Mouse (Mus musculus): Measurements from ENCODE around the gene Dhx15. TPM values are rescaled to one million over a fixed set of nuclear protein-coding genes. Genes with fewer than 3 reads are reported as not detected.

The Dhx15 gene
- polyA plus RNA-seq, 1 experiment: 4.5 TPM

DNA sequence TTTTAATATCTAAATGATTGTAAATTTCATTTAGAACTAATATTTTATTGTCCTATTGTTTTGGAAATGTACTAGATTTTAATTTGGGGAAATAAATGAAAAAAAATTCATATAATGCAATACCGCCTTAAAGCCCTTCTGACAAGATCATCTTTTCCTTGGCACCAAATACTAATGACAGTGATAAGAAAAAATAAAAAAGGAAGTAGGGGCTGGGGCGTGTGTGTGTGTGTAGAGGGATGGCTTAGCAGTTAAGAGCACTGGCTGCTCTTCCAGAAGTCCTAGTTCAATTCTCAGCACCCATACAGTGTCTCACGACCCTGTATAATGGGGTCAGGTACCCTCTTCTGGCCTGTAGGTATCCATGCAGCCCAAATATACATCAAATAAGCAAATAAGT, 36.4 kb upstream of the Dhx15 start:
- H3K4me3 ChIP-seq (replicated peaks): no peak overlapping the region
- H3K9me3 ChIP-seq (ENCODE audit: control insufficient read depth, low read length): no peaks in the 10 kb centered on the region; the same call in none of the 2 replicates
- TF ChIP-seq TAL1 (IDR thresholded peaks at IDR 0.05; ENCODE audit: low read length): no peak
- no peak for TF ChIP-seq GATA1 (IDR thresholded peaks at IDR 0.05; ENCODE audit: low read length)
- no peaks in the 10 kb centered on the region for H3K4me1 ChIP-seq (ENCODE audit: control insufficient read depth)
- H3K36me3 ChIP-seq (ENCODE audit: control insufficient read depth): no peaks in the 10 kb centered on the region
- H3K27me3 ChIP-seq (ENCODE audit: control insufficient read depth): no peaks in the 10 kb centered on the region

DNA sequence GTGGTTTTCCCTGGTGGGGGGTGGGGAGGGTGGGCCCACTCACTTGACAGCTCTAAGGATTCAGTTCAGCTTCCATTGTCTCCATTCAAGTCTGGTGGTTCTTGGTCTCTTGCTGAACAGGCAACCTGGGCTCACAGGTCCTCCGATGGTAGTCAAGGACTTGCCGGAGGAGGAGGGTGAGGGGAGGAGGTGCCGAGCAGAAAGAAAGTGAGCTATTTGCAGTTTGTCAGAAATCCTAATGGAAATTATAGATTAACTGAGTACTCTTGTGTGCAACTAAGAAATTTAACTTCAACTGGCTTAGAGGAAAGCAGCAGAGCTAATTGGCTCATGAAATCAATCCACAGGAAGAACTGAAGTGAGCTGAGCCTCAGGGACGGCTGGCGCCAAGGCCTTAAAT, 31.3 kb upstream of the Dhx15 start:
- Histone ChIP-seq H3K36me3 (ENCODE audit: control insufficient read depth) (no peaks in the 10 kb centered on the region), H3K9me3 (ENCODE audit: control insufficient read depth, low read length) (no peaks in the 10 kb centered on the region), H3K4me3 (replicated peaks) (no peak overlapping the region), H3K4me1 (ENCODE audit: control insufficient read depth) (no peaks in the 10 kb centered on the region), H3K27me3 (ENCODE audit: control insufficient read depth) (peaks cover 5% of the 10 kb centered on the region; the same call in 1 of the 2 replicates)
- TF ChIP-seq GATA1 (IDR thresholded peaks at IDR 0.05; ENCODE audit: low read length): no peak
- TF ChIP-seq TAL1 (IDR thresholded peaks at IDR 0.05; ENCODE audit: low read length): no peak

DNA sequence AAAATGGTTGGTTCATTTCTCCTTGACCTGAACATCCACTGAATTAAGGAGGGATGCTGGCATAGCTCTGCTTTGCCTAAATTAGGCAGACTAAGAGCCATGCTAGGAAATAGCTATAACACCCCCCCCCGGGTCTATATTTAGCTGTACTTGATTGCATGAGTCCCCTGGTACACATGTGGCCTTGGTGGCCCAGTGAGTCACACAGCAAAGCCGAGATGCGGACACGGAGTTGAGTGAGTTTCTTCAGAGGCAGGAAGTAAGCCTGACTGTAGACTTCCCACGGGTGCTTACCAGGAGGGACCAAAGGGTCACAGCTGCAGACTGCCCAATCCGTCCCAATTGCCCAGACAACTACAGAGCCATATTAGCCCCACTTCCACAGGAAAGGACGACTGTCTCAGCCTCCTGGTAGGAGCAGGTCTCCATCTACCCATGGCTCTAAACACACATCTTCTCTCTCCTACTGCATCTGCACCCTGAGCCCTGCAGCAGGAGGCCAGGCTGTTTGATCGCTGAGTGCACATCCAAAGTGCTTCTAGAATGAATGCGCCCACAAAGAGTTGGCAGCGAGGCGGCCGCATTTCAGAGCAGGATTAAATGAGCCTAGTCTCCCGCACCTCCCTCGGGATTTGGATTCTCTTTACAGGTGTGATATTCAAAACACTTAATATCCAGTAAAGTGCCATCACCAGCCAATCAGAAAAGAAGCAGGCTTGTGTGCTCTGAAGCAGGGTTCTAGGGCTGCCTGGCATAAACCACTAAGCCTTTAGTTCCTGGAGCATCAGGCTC, 29.9 kb upstream of the Dhx15 start:
- Histone ChIP-seq H3K4me1 (ENCODE audit: control insufficient read depth) (no peaks in the 10 kb centered on the region), H3K9me3 (ENCODE audit: control insufficient read depth, low read length) (no peaks in the 10 kb centered on the region), H3K27me3 (ENCODE audit: control insufficient read depth) (peaks cover 5% of the 10 kb centered on the region; the same call in 1 of the 2 replicates), H3K4me3 (replicated peaks) (no peak overlapping the region), H3K36me3 (ENCODE audit: control insufficient read depth) (no peaks in the 10 kb centered on the region)
- TF ChIP-seq GATA1 (IDR thresholded peaks at IDR 0.05; ENCODE audit: low read length) (no peak), TAL1 (IDR thresholded peaks at IDR 0.05; ENCODE audit: low read length) (no peak)

GRCm38 (mm10) chr5:52218238-52218637, 27.9 kb upstream of the Dhx15 start:
- peaks cover 5% of the 10 kb centered on the region; the same call in 1 of the 2 replicates for H3K27me3 ChIP-seq (ENCODE audit: control insufficient read depth)
- TF ChIP-seq GATA1 (IDR thresholded peaks at IDR 0.05; ENCODE audit: low read length) (no peak), TAL1 (IDR thresholded peaks at IDR 0.05; ENCODE audit: low read length) (no peak)
- no peaks in the 10 kb centered on the region for H3K9me3 ChIP-seq (ENCODE audit: control insufficient read depth, low read length)
- H3K36me3 ChIP-seq (ENCODE audit: control insufficient read depth): no peaks in the 10 kb centered on the region
- peaks cover 9% of the 10 kb centered on the region for H3K4me1 ChIP-seq (ENCODE audit: control insufficient read depth)
- no peak overlapping the region for H3K4me3 ChIP-seq (replicated peaks)

DNA sequence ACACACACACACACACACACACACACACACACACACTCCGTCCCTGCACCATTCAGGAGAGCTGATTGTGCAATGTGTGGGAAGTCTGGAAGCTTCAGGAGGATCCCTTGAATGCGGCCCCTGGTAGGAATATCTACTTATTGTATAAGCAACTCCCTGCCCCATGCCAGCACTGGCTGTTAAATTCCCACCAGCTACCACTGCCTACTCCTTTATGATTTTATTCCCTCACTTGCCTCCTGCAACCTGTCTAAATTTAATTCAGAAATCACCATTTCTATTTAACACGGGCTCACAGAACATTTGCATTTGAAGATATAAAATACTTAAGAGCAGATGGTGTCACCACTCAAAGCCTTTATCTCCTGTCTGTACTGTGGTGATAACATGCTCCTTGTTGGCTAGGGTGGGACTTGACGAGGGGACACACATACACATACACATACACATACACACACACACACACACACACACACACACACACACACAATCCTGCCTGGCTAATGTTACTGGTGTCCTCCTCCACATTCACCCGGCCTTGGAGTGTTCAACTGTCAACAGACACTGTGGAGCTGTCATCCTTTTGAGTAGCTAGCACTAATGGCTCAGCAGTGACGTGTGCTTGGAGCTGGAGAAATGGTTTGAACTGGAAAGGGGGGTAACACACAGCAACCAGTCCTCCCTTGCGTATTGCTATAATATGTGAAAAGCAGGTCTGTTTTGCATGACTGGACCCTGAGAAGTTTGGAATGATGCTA, 23.0 kb upstream of the Dhx15 start:
- TF ChIP-seq GATA1 (IDR thresholded peaks at IDR 0.05; ENCODE audit: low read length): no peak
- no peak for TF ChIP-seq TAL1 (IDR thresholded peaks at IDR 0.05; ENCODE audit: low read length)
- Histone ChIP-seq H3K36me3 (ENCODE audit: control insufficient read depth) (no peaks in the 10 kb centered on the region), H3K4me3 (replicated peaks) (no peak overlapping the region), H3K9me3 (ENCODE audit: control insufficient read depth, low read length) (no peaks in the 10 kb centered on the region), H3K4me1 (ENCODE audit: control insufficient read depth) (peaks cover 18% of the 10 kb centered on the region), H3K27me3 (ENCODE audit: control insufficient read depth) (no peaks in the 10 kb centered on the region)

GRCm38 (mm10) chr5:52191180-52191468, 810 bp upstream of the Dhx15 start:
- peaks cover 39% of the 10 kb centered on the region for H3K4me1 ChIP-seq (ENCODE audit: control insufficient read depth)
- TF ChIP-seq GATA1 (IDR thresholded peaks at IDR 0.05; ENCODE audit: low read length) (no peak), TAL1 (IDR thresholded peaks at IDR 0.05; ENCODE audit: low read length) (no peak)
- no peaks in the 10 kb centered on the region for H3K9me3 ChIP-seq (ENCODE audit: control insufficient read depth, low read length)
- H3K27me3 ChIP-seq (ENCODE audit: control insufficient read depth): no peaks in the 10 kb centered on the region
- H3K4me3 ChIP-seq (replicated peaks): peak overlapping the region; percentile 100
- H3K36me3 ChIP-seq (ENCODE audit: control insufficient read depth): peaks cover 27% of the 10 kb centered on the region

- Histone ChIP-seq H3K4me3 (replicated peaks) (peak overlapping the region; percentile 100), H3K27me3 (ENCODE audit: control insufficient read depth) (no peaks in the 10 kb centered on the region), H3K9me3 (ENCODE audit: control insufficient read depth, low read length) (no peaks in the 10 kb centered on the region), H3K4me1 (ENCODE audit: control insufficient read depth) (peaks cover 47% of the 10 kb centered on the region), H3K36me3 (ENCODE audit: control insufficient read depth) (peaks cover 27% of the 10 kb centered on the region)
- no peak for TF ChIP-seq TAL1 (IDR thresholded peaks at IDR 0.05; ENCODE audit: low read length)
- no peak for TF ChIP-seq GATA1 (IDR thresholded peaks at IDR 0.05; ENCODE audit: low read length)
These were observed 499 bp downstream of the Dhx15 start for GRCm38 (mm10) chr5:52189664-52190365.

- H3K9me3 ChIP-seq (ENCODE audit: control insufficient read depth, low read length): no peaks in the 10 kb centered on the region
- H3K36me3 ChIP-seq (ENCODE audit: control insufficient read depth): peaks cover 33% of the 10 kb centered on the region
- no peaks in the 10 kb centered on the region for H3K27me3 ChIP-seq (ENCODE audit: control insufficient read depth)
- no peak for TF ChIP-seq TAL1 (IDR thresholded peaks at IDR 0.05; ENCODE audit: low read length)
- no peak for TF ChIP-seq GATA1 (IDR thresholded peaks at IDR 0.05; ENCODE audit: low read length)
- H3K4me1 ChIP-seq (ENCODE audit: control insufficient read depth): peaks cover 49% of the 10 kb centered on the region
- peak overlapping the region; percentile 100 for H3K4me3 ChIP-seq (replicated peaks)
These were observed 2.1 kb downstream of the Dhx15 start for GRCm38 (mm10) chr5:52188206-52188605.

- H3K36me3 ChIP-seq (ENCODE audit: control insufficient read depth): peaks cover 78% of the 10 kb centered on the region
These were observed 13.0 kb downstream of the Dhx15 start for GRCm38 (mm10) chr5:52177326-52177725.

More at GRCm38 (mm10) chr5:52177326-52177725, 13.0 kb downstream of the Dhx15 start:
- Histone ChIP-seq H3K4me3 (replicated peaks) (no peak overlapping the region), H3K27me3 (ENCODE audit: control insufficient read depth) (no peaks in the 10 kb centered on the region), H3K4me1 (ENCODE audit: control insufficient read depth) (no peaks in the 10 kb centered on the region; the same call in 1 of the 2 replicates), H3K9me3 (ENCODE audit: control insufficient read depth, low read length) (no peaks in the 10 kb centered on the region)
- no peak for TF ChIP-seq TAL1 (IDR thresholded peaks at IDR 0.05; ENCODE audit: low read length)
- TF ChIP-seq GATA1 (IDR thresholded peaks at IDR 0.05; ENCODE audit: low read length): no peak

All from erythroblast, embryonic 14.5 days (primary cell).